Mouse (Mus musculus): ENCODE measurements at regions not wholly inside any gene's neighbourhood (a gene's known extent, or its start where the extent isn't known, plus 50 kb on each side); places are given as distances from the start of the nearest gene placed in this dataset.
A peak's percentile ranks its signal among the peaks of the same experiment; 100 is the strongest.
"Not testable (repeated sequence)": the region's sequence is repeated elsewhere in the genome, so short reads cannot be mapped to it uniquely, and the experiment has no call there.

GRCm38 (mm10) chr1:7388627-7389026, 2580.9 kb downstream of the Gm37988 start:
- no peak for DNase-seq

- DNase-seq: no peak
Measured at GRCm38 (mm10) chr1:7393508-7393907, 2585.8 kb downstream of the Gm37988 start.

- no peak for DNase-seq
Measured at GRCm38 (mm10) chr1:7394161-7394560, 2586.5 kb downstream of the Gm37988 start.

GRCm38 (mm10) chr1:7395527-7395926, 2587.8 kb downstream of the Gm37988 start:
- no peak for DNase-seq

- DNase-seq: no peak
Measured at GRCm38 (mm10) chr1:7396867-7397806, 2589.4 kb downstream of the Gm37988 start.

- DNase-seq: peak; percentile 95
Measured at GRCm38 (mm10) chr1:7397807-7398446, 2590.2 kb downstream of the Gm37988 start.

GRCm38 (mm10) chr1:7398678-7399218, 2591.1 kb downstream of the Gm37988 start:
- no peak for DNase-seq

- not testable (repeated sequence) for DNase-seq
Measured at GRCm38 (mm10) chr1:7405651-7406050, 2598.0 kb downstream of the Gm37988 start.

GRCm38 (mm10) chr1:7414444-7414843, 2606.8 kb downstream of the Gm37988 start:
- DNase-seq: no peak

GRCm38 (mm10) chr1:7451660-7452155, 2644.0 kb downstream of the Gm37988 start:
- no peak for DNase-seq

- no peak for DNase-seq
Measured at GRCm38 (mm10) chr1:7454931-7455330, 2647.2 kb downstream of the Gm37988 start.

GRCm38 (mm10) chr1:7457895-7458294, 2650.2 kb downstream of the Gm37988 start:
- no peak for DNase-seq

GRCm38 (mm10) chr1:7494096-7494495, 2686.4 kb downstream of the Gm37988 start:
- no peak for DNase-seq

- DNase-seq: no peak
Measured at GRCm38 (mm10) chr1:7499042-7499441, 2691.3 kb downstream of the Gm37988 start.

GRCm38 (mm10) chr1:7502363-7502762, 2694.7 kb downstream of the Gm37988 start:
- DNase-seq: no peak

- DNase-seq: no peak
Measured at GRCm38 (mm10) chr1:7518791-7519190, 2711.1 kb downstream of the Gm37988 start.

GRCm38 (mm10) chr1:7533506-7533905, 2725.8 kb downstream of the Gm37988 start:
- no peak for DNase-seq

- DNase-seq: no peak
Measured at GRCm38 (mm10) chr1:7535191-7535590, 2727.5 kb downstream of the Gm37988 start.

- no peak for DNase-seq
Measured at GRCm38 (mm10) chr1:7543492-7543891, 2735.8 kb downstream of the Gm37988 start.

GRCm38 (mm10) chr1:7548261-7548660, 2740.6 kb downstream of the Gm37988 start:
- DNase-seq: no peak

- DNase-seq: no peak
Measured at GRCm38 (mm10) chr1:7574787-7575186, 2767.1 kb downstream of the Gm37988 start.

- no peak for DNase-seq
Measured at GRCm38 (mm10) chr1:7586409-7586808, 2778.7 kb downstream of the Gm37988 start.

- DNase-seq: no peak
Measured at GRCm38 (mm10) chr1:7591327-7591726, 2783.6 kb downstream of the Gm37988 start.
